Mouse (Mus musculus): ENCODE data around the gene Ssh1.
A peak's percentile ranks its signal among the peaks of the same experiment; 100 is the strongest.

Gene Ssh1

GRCm38 (mm10) chr5:113932310-113932709, 61.4 kb downstream of the Ssh1 start:
- no peak for DNase-seq (ENCODE audit: low spot score in 2 of 2)

GRCm38 (mm10) chr5:113930648-113931609, 62.8 kb downstream of the Ssh1 start:
- DNase-seq (ENCODE audit: low spot score in 2 of 2) = no peak

DNA sequence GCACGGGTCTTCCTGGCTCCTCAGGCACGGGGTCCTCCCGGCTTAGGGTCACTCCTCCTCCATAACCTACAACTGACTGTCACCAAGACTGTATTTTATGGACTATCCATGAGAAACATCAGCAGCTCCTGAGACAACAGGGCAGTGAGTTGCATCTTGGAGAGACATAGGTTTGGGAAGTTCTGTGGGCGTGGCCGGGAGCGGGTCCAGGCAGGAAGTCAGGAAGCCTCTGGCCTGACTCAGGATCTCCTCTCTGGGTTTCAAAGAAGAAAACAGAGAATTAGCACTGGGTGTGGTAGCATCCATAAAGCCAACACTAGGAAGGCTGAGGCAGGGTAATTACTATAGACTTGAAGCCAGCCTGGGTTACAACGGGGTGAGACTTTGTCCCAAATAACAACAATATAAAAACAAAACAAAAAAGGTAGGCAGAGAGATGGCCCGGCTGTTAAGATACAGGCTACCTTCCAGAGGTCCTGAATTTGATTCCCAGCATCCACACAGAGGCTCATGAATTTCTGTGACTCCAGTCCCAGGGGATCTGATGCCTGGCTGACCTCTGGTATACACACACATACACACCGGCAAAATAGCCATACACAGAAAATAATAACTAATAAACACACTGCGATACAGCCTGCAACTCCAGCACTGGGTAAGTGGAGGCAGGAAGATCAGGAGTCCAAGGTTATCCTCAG, 63.6 kb downstream of the Ssh1 start:
- DNase-seq (ENCODE audit: low spot score in 2 of 2) = no peak

DNA sequence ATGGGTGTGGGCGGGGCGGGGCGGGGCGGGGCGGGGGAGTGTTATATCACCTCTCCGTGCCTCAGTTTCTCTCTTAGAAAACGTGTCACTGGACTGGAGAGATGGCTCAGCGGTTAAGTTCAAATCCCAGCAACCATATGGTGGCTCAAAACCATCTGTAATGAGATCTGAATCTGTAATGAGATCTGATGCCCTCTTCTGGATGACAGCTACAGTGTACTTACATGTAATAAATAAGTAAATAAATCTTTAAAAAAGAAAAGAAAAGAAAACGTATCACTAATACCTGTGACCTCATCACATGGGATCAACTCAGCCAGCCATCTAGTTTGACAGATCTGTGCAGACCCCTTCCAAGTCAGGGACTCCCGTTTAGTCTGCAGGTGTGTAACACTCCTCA, 64.2 kb downstream of the Ssh1 start:
- no peak for DNase-seq (ENCODE audit: low spot score in 2 of 2)

DNA sequence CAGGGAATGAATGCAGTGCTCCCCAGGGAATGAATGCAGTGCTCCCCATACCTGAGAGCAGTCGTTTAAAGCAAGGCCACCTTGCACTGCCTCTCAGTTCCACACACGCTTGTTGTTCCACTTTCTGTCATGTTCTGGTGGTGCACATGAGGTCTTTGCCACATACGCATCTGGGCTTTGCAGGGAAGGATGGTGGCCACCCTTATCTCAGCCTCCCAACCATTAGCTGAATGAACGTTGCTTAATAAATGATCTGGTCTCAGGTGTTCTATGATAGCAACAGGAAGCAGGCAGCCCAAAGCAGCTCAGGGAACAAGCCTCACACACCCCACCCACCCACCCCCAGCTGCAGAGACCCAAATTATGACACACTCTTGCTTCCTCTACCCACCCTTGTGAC, 69.1 kb downstream of the Ssh1 start:
- no peak for DNase-seq (ENCODE audit: low spot score in 2 of 2)

- no peak for DNase-seq (ENCODE audit: low spot score in 2 of 2)
These were observed 72.2 kb downstream of the Ssh1 start for GRCm38 (mm10) chr5:113921310-113922166.

- no peak for DNase-seq (ENCODE audit: low spot score in 2 of 2)
These were observed 74.6 kb downstream of the Ssh1 start for GRCm38 (mm10) chr5:113919060-113919459.

GRCm38 (mm10) chr5:113918654-113919053, 75.0 kb downstream of the Ssh1 start:
- no peak for DNase-seq (ENCODE audit: low spot score in 2 of 2)

GRCm38 (mm10) chr5:113910705-113911104, 83.0 kb downstream of the Ssh1 start:
- DNase-seq (ENCODE audit: low spot score in 2 of 2) = no peak

- DNase-seq (ENCODE audit: low spot score in 2 of 2) = no peak
These were observed 83.5 kb downstream of the Ssh1 start for GRCm38 (mm10) chr5:113910065-113910701.

DNA sequence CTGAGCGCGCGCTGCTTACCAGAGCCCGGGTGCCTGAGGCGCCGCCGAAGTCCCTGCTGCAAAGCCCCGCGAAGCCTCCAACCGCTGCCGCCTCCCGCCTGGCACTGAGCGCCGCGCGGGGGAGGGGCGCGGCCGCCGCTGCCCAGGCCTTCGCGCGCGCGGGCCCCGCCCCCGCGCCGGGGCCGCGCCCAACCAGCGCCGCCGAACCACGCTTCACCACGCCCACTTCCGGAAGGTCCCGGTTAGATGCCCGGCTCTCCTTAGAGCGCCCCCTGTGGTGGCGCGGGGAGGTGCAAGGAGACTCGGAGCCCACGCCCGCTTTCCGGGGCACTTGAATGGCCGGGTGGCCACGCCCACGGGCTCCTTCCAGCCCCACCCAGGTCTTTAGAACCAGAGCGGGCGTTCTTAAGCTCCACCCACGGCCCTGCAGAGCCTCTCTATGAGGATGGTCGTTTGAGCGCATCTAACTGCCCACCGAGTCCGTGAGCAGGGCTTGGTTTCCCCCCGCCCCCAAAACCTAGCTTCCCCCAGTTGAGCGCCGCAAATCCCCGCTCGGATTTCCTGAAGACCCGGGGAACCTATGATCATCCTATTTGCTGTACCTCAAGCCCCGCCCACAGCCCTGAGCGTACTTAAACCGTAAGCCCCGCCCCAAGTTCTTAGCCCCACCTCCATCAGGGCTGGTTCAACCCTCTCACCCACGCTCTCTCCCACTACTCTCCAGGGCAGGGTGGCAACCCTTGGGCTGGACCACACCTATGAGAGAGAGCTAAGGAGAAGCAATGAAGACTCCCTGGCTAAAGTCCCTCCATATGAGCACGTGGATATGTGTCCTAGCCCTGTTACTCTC, 84.9 kb downstream of the Ssh1 start, which contains the start of gene Coro1c:
Gene Coro1c, minus strand, starts transcription at position 167 of the 850 bp plus-strand sequence.
- DNase-seq (ENCODE audit: low spot score in 2 of 2) = peak; percentile 99 to 100

DNA sequence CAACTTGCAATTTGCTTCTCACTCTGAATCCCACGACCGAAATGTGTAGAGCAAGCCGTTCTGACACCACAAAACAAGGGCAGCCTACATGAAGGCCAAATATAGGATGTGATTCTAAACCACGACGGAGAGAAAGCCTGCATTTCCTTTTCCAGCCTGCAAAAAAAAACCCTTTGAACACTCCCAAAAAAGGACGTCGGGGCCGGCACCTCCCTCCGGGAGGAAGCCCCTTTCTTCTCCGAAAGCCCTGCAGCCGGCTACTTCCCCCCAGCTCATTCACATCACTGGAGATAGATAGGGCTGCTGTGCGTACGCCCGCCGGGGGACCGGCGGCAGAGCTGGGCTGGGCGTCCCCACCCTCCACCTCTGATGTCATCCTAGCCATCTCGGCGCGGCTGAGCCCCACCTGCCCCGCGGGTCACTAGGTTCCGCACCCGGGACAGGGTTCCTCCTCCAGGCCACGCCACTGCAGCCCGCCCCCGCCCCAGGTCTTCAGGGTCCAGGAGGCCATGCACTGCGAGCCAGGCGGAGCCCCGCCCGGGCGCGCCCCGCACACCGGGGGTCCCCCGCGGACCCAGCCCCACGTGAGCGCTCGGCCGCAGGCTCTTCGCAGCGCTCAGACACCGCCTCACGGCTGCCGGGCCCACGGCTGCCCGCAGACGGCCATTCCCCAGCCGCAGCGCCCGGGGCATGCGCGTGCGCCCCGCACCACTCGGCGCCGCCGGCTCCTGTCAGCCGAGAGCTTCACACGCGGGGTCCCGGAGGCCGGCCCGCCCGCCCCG, 85.7 kb downstream of the Ssh1 start:
- peak; percentile 63 to 67 for DNase-seq (ENCODE audit: low spot score in 2 of 2)

GRCm38 (mm10) chr5:113906958-113907735, 86.5 kb downstream of the Ssh1 start:
- peak in 1 of 2 experiments; percentile 40 for DNase-seq (ENCODE audit: low spot score in 2 of 2)

DNA sequence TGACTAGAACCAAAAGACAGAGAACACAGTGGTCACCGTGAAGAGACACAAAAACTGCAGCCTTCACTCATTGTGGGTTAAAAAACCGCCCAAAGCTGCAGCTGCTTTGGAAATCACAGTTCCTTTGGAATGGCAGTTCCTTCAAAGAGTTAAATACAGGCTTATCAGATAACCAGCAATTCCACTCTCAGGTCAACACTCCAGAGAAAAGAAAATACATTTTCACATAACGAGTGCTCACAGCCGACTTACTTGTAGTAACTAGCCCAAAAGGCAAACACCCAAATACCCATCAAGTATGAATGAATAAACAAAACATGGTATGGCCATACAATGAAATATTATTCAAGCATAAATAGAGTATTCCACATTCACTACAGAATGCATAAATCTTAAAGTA, 88.7 kb downstream of the Ssh1 start:
- DNase-seq (ENCODE audit: low spot score in 2 of 2) = no peak

DNA sequence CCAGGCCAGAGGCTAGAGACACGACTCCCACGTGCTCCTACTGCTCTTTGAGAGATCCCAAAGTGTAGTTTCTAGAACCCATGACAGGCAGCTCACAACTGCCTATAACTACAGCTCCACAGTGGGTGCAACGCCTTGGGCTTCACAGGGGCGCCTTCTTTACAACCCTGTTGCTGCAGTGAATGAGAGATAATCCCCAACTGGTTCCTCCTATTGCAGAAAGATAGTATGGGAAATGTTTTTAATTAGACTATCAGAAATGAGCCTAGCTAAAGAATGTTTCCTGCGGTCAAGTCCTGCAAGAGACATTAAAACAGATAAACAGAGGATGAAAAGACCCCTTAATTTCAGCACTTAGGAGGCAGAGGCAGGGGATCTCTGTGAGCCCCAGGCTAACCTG, 90.7 kb downstream of the Ssh1 start:
- no peak for DNase-seq (ENCODE audit: low spot score in 2 of 2)

DNA sequence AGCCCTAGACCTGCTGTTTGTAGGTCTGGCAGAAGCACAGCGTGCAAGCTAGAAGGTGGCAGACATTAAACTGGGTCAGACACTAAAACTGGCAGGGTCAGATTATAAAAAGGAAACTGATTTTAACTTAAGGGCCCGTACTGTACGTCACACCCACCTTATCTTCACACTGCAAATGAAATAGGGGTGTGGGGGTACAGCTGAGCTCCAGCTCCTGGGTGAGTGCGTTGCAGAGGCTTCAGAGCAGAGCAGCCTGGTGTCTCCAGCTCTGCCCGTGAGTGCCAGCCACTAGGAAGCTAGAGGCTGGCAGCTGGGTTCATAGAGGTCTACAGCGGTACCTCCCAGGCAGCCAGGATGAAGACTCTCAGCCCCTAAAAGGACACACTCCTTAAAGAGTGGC, 91.7 kb downstream of the Ssh1 start:
- DNase-seq (ENCODE audit: low spot score in 2 of 2) = no peak

GRCm38 (mm10) chr5:113901074-113901571, 92.6 kb downstream of the Ssh1 start:
- no peak for DNase-seq (ENCODE audit: low spot score in 2 of 2)

DNA sequence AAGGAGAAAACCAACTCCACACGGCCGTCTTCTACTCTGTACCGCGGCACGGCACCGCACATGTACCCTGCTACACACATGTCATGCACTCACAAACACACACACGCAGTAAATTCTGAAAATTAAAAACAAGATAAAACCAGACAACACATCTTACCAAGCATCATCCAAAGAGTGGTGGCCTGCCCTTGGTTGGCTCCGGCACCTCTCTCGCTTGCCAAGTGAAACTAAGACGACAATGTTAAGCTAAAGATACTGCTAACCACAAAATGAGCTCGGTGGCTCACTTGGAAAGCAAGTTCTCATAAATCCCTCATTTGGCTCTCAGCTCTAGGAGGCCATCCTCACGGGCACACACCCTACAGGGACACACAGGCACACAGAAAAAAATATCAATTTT, 94.2 kb downstream of the Ssh1 start:
- no peak for DNase-seq (ENCODE audit: low spot score in 2 of 2)

GRCm38 (mm10) chr5:113892005-113892404, 101.7 kb downstream of the Ssh1 start:
- DNase-seq (ENCODE audit: low spot score in 2 of 2) = no peak

Measured in spleen, postnatal 14 days (tissue).